Mouse (Mus musculus) liver, adult 2 months (tissue): Measurements from ENCODE around the gene Prlhr.

Source experiments
- CTCF ChIP-seq: fragments of 200-500 bp; IDR thresholded peaks from 2 replicates; pipeline ENCODE4 v1.5.1; 2011; ENCODE audit warnings: low read depth, low read length, control low read depth
- POLR2A ChIP-seq: fragments of 200-500 bp; IDR thresholded peaks from 2 replicates; pipeline ENCODE4 v1.6.1; 2011; ENCODE audit warnings: low read length, control low read depth; ENCODE audit not compliant: insufficient read depth; ENCODE audit errors: extremely low read depth

DNA sequence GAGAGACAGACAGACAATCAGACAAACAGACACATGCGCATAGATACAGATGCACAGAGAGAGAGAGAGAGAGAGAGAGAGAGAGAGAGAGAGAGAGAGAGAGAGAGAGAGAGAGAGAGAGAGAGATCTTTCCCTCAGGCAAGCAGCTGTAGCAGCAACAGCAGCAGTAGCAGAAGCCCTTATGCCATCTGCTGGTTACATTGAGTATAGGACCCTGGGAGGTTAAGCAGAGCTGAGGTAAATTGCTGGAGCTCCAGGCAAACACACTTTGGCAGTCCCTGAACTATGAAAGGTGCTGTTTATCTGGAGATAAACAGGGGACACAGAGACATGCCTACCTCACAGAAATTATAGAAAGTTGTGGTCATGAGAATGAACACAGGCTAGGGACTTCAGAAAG is 50.5 kb downstream of the Prlhr start:
- TF ChIP-seq CTCF (0 out of 2 replicates have a peak, but pooled peaks have one; percentile 14), POLR2A (no peak)
